Mouse (Mus musculus) liver, embryonic 16.5 days (tissue): ENCODE data around the gene Ddb1. TPM values are rescaled to one million over a fixed set of nuclear protein-coding genes. Genes with fewer than 3 reads are reported as not detected.

Source experiments
- polyA plus RNA-seq: library from polyadenylated mRNA; unstranded; fragments of >200 nt; fragmentation: Nextera tagmentation; extraction: Ambion mirVana; gene quantifications from 2 replicates; pipeline ENCODE4 v1.2.1, GENCODE M21; 2015

Ddb1 gene
- polyA plus RNA-seq, 1 experiment from 2014 or later = 176 TPM

Other genes starting within 250 kb of the Ddb1 start
- gene Syt7, start 216.2 kb upstream of the Ddb1 start, polyA plus RNA-seq = 0.11 and 0.39 TPM in 2 replicates
- gene Lrrc10b, start 147.9 kb upstream of the Ddb1 start, polyA plus RNA-seq = 0.06 TPM in 1 of 2 replicates, not detected in the other
- not detected in 2 replicates for gene Ppp1r32, start 122.4 kb upstream of the Ddb1 start, polyA plus RNA-seq
- 11.7 and 14.0 TPM in 2 replicates for gene Cpsf7, start 80.1 kb upstream of the Ddb1 start, polyA plus RNA-seq
- 23.2 and 28.3 TPM in 2 replicates for gene Sdhaf2, start 79.2 kb upstream of the Ddb1 start, polyA plus RNA-seq
- 9.7 and 9.9 TPM in 2 replicates for gene Tmem216, start 49.1 kb upstream of the Ddb1 start, polyA plus RNA-seq
- gene Cyb561a3, start 28.2 kb upstream of the Ddb1 start, polyA plus RNA-seq = 17.0 and 19.6 TPM in 2 replicates
- gene Tmem138, start 28.0 kb upstream of the Ddb1 start, polyA plus RNA-seq = 10.5 and 10.6 TPM in 2 replicates
- gene Tkfc, start 327 bp downstream of the Ddb1 start, polyA plus RNA-seq = 39.7 and 47.8 TPM in 2 replicates
- 13.5 and 16.0 TPM in 2 replicates for gene Vwce, start 28.9 kb downstream of the Ddb1 start, polyA plus RNA-seq
- 0.06 TPM in 1 of 2 replicates, not detected in the other for gene Pga5, start 72.7 kb downstream of the Ddb1 start, polyA plus RNA-seq
- 11.7 and 12.1 TPM in 2 replicates for gene Vps37c, start 83.4 kb downstream of the Ddb1 start, polyA plus RNA-seq
- gene Cd5, start 133.7 kb downstream of the Ddb1 start, polyA plus RNA-seq = not detected in 2 replicates
- gene Cd6, start 224.7 kb downstream of the Ddb1 start, polyA plus RNA-seq = 0.04 TPM in 1 of 2 replicates, not detected in the other
- gene Slc15a3, start 234.4 kb downstream of the Ddb1 start, polyA plus RNA-seq = 1.5 and 1.8 TPM in 2 replicates